Mouse (Mus musculus): ENCODE data around the gene Tinagl1.

Tinagl1 gene

DNA sequence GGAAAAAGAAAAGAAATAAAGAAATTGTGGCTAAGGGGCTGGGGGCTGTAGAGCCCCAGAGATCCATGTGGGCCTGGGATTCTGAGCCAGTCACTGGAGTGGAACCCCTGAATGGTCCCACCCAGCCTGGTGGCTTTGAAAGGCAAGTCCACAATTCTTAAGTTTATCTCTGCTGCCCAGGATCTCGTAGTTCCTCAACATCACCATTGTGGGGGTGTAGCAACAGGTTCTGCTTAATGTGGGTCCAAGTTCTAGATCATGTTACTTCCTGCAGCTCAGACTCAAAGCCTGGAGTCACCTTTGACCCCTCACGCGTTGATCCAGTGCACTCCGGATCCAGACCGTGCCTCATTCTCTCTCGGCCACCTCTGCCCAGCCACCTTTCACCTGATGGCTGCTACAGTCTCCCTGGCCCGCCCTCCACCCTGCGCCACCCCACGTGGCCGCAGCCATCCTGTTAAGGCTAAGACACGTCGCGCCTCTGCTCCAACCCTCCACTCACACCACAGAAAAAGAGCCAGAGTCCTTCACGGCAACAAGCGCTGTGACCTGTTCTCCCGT, 5.4 kb downstream of the Tinagl1 start:
- ChIA-PET POLR2A (interaction anchor here in 2 of 4 experiments (0.7 to 0.9 kb wide), 2 partner anchors 102 to 115 kb away, joined by 3 read pairs; no protein-coding TSS in a partner anchor), CTCF (interaction anchor here in 1 of 4 experiments (1.2 kb wide), 1 partner anchor 114 kb away, joined by 4 read pairs; no protein-coding TSS in a partner anchor)

- ChIA-PET POLR2A (no interaction called here), CTCF (interaction anchor here in 1 of 4 experiments (0.7 to 1.2 kb wide), 2 partner anchors 113 to 123 kb away, joined by 3 to 4 read pairs; no protein-coding TSS in a partner anchor)
Measured at GRCm38 (mm10) chr4:130168280-130169183, 6.4 kb downstream of the Tinagl1 start.

DNA sequence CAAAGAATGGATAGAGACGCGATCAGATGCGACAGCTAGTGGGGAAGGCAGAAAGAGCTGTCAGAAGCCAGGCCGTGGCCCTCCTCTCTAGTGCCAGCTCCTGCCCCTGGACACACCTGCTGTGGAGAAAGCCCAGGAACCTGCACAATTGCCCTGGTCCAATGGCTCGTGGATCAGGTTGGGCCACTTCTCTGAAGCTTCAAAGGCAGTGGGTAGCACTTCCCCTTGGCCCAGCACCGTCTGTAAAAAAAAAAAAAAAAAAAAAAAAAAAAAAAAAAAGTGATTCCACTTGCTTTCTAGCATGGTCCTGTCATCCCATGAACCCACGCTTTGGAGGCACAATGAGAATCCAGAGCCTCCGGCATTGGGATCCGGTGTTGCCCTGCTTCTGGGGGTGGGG, 7.1 kb downstream of the Tinagl1 start:
- POLR2A ChIA-PET: interaction anchor here in 2 of 4 experiments (0.6 to 2.8 kb wide), 4 partner anchors 66 to 968 kb away, joined by 3 to 8 read pairs (median 5); partner anchors contain the start of gene Pef1 (in 1 of the 2)
- CTCF ChIA-PET: interaction anchor here in 1 of 4 experiments (0.6 kb wide), 1 partner anchor 83 kb away, joined by 3 read pairs; no protein-coding TSS in a partner anchor

GRCm38 (mm10) chr4:130167321-130167720, 7.6 kb downstream of the Tinagl1 start:
- ChIA-PET CTCF (interaction anchor here in 3 of 4 experiments (0.6 to 1.5 kb wide), 5 partner anchors 8 to 1181 kb away, joined by 3 to 5 read pairs (median 3); partner anchors contain the start of gene Tinagl1 (in 1 of the 3)), POLR2A (interaction anchor here in 2 of 4 experiments (0.6 to 2.8 kb wide), 6 partner anchors 32 to 968 kb away, joined by 3 to 8 read pairs (median 4); partner anchors contain the start of gene Pef1 (in 1 of the 2))

- ChIA-PET POLR2A (interaction anchor here in 2 of 4 experiments (0.6 to 2.8 kb wide), 8 partner anchors 8 to 363 kb away, joined by 3 to 8 read pairs (median 4); partner anchors contain the start of genes Pef1 (in 1 of the 2) and Tinagl1 (in 1 of the 2)), CTCF (interaction anchor here in 3 of 4 experiments (0.6 to 1.5 kb wide), 6 partner anchors 9 to 1182 kb away, joined by 3 to 5 read pairs (median 3); partner anchors contain the start of gene Tinagl1 (in 1 of the 3))
Measured at GRCm38 (mm10) chr4:130166592-130166991, 8.3 kb downstream of the Tinagl1 start.

DNA sequence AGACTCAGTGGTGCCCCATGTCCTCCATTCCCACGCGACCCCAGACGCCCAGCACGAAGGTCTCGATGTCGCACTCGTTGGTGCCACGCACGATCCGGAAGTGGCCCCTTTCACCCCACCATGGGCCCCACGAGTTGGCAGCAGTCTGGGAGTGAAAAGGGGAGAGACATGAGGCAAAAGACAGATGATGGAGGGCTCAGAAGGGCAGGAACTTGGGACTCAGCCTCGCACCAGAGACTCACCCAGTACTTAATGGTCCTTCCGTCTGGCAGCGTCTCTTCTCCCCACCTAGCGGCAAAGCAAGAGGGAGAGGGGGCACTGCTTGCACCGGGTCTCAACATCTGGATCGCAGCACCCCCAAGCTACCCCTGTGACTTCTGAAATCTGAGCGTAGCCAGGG, 8.9 kb downstream of the Tinagl1 start:
- POLR2A ChIA-PET: interaction anchor here in 2 of 4 experiments (0.9 to 2.8 kb wide), 6 partner anchors 9 to 139 kb away, joined by 3 to 8 read pairs (median 4); partner anchors contain the start of genes Pef1 (in 2 of the 2) and Tinagl1 (in 1 of the 2)
- CTCF ChIA-PET: interaction anchor here in 2 of 4 experiments (0.6 to 1.5 kb wide), 3 partner anchors 9 to 517 kb away, joined by 3 to 5 read pairs (median 3); no protein-coding TSS in a partner anchor

DNA sequence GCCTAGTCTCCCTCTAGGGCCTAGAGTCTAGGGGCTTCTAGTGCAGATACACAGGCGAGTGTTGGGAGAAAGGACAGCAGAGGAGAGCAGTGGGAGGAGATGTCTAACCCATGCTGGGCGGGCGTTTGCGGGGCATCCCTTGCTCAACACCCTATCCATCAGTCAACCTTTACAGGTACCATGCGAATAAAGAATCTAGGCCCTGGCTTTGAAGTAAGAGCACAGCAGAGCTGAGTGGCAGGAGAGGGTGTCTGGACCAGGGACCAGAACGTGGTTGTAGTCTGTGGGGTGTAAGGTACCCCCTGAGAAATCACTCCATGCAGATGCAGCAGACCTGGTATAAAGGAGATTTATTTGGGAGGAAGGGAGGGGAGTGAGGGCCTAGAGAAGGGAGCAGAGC, 10.8 kb downstream of the Tinagl1 start:
- ChIA-PET POLR2A (interaction anchor here in 2 of 4 experiments (0.6 to 2.1 kb wide), 2 partner anchors 16 to 369 kb away, joined by 4 to 5 read pairs; no protein-coding TSS in a partner anchor), CTCF (interaction anchor here in 1 of 4 experiments (0.7 kb wide), 1 partner anchor 12 kb away, joined by 3 read pairs; no protein-coding TSS in a partner anchor)

DNA sequence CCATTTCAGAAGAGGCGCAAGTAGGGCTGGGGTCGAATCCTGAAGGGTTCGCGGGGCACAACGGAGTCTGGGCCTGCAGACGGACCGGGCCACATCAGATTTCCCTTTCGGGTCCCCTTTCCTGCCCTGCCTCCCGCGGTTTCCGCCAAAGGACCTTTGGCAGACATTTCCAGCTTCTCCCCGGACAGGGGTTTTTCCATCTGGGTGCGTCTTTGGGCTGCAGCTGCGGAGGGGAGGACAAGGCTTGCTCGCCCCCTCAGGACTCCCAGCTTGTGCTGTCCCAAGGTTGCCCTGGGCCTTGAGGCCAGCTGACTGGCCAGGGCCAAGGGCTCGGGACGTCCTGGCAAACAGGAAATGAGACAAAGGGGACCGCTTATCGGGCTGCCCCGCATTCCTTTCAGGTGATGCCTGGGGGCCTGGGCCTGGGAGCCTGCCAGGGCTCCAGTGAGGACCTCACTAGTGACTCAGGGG, 11.5 kb downstream of the Tinagl1 start:
- ChIA-PET CTCF (interaction anchor here in 3 of 4 experiments (0.5 to 1.9 kb wide), 10 partner anchors 10 to 372 kb away, joined by 3 to 5 read pairs (median 4); no protein-coding TSS in a partner anchor), POLR2A (interaction anchor here (0.7 to 2.1 kb wide), 9 partner anchors 8 to 441 kb away, joined by 3 to 13 read pairs (median 4); partner anchors contain the start of genes Pef1 (in 1 of the 4), Snrnp40 (in 1 of the 4), Tinagl1 (in 1 of the 4) and Zcchc17 (in 1 of the 4))

DNA sequence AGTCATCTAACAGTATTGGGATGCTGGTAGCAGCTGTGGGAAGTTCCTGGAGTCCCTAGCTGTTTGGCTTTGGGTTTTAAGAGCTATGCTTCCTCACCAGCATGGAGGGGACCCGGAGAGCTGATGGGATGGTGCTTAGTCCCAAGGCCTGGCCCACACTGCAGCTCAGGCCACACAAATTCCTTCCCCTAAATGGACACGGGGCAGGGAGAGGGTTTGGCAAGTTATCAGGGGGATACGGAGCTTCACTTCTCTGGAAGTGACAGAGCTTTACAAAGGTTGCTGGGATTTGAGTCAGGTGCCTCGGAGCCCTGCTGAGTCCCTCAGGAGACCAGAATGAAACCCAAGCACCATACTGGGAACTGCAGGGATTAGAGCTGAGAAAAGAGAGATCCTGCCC, 13.6 kb downstream of the Tinagl1 start:
- ChIA-PET CTCF (interaction anchor here in 3 of 4 experiments (0.5 to 1.2 kb wide), 5 partner anchors 13 to 209 kb away, joined by 3 to 5 read pairs (median 3); partner anchors contain the start of gene Tinagl1 (in 1 of the 3)), POLR2A (interaction anchor here (0.5 to 1.6 kb wide), 7 partner anchors 20 to 124 kb away, joined by 3 to 7 read pairs (median 3); partner anchors contain the start of gene Pef1 (in 1 of the 4))

DNA sequence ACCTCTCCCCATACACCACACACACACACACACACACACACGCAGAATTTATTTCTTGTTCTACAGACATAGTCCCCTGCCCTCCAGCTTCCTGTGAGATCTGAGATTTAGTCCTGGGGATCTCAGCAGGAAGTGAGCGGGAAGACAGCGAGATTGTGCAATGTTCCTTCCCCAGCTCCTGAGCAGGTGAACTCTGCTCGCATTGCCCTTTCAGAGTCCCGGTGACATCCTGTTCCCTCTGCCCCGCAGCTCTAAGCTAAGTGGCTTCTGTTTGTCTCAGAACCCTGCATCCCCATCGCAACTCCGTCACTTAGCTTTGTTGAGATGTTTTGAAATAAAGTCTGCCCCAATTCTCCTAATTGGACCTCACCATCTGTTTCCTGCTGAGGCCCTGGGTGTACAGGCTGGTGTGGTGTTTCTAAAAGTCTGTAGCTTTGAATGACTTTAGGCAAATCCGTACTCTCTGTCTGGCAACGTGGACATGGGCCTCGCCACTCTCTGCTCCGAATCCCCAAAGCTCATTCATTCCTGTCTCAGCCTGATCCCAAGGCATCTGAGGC, 18.0 kb downstream of the Tinagl1 start:
- POLR2A ChIA-PET: interaction anchor here in 2 of 4 experiments (0.8 to 1.3 kb wide), 5 partner anchors 8 to 55 kb away, joined by 3 read pairs; partner anchors contain the start of gene Pef1 (in 1 of the 2)
- CTCF ChIA-PET: interaction anchor here in 2 of 4 experiments (0.6 to 1.4 kb wide), 5 partner anchors 10 to 152 kb away, joined by 3 to 6 read pairs (median 3); no protein-coding TSS in a partner anchor

DNA sequence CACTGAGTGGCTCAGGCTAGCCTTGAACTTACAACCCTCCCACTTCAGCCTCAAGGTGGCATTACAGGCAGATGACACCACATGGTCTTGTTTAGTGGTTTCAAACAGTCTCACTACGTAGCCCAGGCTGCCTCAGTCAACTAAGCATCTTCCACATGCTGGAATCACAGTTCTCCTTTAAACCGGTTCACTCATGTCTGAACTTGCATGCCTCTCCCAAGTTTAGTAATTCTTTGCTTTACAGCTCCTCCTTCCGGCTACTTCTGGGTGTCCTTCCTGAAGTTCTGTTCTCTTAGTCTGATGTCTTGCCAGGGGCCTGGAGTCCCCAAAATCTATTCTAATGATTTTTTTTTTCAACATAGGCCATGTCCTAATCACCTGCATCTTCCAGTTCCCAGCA, 20.7 kb downstream of the Tinagl1 start:
- CTCF ChIA-PET: no interaction called here
- POLR2A ChIA-PET: interaction anchor here in 2 of 4 experiments (1.0 to 1.6 kb wide), 3 partner anchors 47 to 165 kb away, joined by 3 to 5 read pairs (median 3); partner anchors contain the start of gene Pef1 (in 1 of the 2)

GRCm38 (mm10) chr4:130148405-130148804, 26.5 kb downstream of the Tinagl1 start:
- CTCF ChIA-PET: interaction anchor here in 1 of 4 experiments (0.6 kb wide), 2 partner anchors 123 to 267 kb away, joined by 3 to 4 read pairs; no protein-coding TSS in a partner anchor
- POLR2A ChIA-PET: interaction anchor here in 2 of 4 experiments (1.0 to 1.3 kb wide), 2 partner anchors 8 to 15 kb away, joined by 3 to 5 read pairs; no protein-coding TSS in a partner anchor

DNA sequence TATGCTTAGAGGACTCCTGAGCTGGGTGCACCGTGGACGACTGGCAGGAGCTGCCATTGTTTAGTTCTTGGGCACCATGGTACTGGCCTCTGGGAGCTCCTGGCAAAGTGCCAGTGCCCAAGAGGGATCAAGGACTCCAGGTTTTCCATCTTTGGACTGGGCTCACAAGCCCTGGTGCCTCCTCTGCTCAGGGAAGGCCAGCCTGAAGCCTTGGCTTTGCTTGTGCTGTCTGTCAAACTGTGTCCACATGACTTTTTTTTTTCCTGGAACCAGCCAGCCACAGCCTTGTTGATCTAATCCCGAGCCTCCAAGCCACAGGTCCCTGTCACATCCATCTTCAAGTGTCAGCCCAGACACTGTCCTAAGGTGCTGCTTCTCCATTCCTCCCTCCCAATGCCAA, 33.1 kb downstream of the Tinagl1 start:
- ChIA-PET CTCF (interaction anchor here in 2 of 4 experiments (0.6 to 1.7 kb wide), 4 partner anchors 14 to 196 kb away, joined by 4 to 10 read pairs (median 6); no protein-coding TSS in a partner anchor), POLR2A (interaction anchor here in 3 of 4 experiments (0.6 to 1.3 kb wide), 6 partner anchors 20 to 35 kb away, joined by 3 to 5 read pairs (median 3); no protein-coding TSS in a partner anchor)

GRCm38 (mm10) chr4:130140992-130141402, 33.9 kb downstream of the Tinagl1 start:
- CTCF ChIA-PET: interaction anchor here in 1 of 4 experiments (1.7 kb wide), 1 partner anchor 48 kb away, joined by 10 read pairs; no protein-coding TSS in a partner anchor
- POLR2A ChIA-PET: interaction anchor here in 3 of 4 experiments (0.7 to 1.3 kb wide), 5 partner anchors 20 to 39 kb away, joined by 3 to 5 read pairs (median 3); partner anchors contain the start of gene Pef1 (in 1 of the 3)

DNA sequence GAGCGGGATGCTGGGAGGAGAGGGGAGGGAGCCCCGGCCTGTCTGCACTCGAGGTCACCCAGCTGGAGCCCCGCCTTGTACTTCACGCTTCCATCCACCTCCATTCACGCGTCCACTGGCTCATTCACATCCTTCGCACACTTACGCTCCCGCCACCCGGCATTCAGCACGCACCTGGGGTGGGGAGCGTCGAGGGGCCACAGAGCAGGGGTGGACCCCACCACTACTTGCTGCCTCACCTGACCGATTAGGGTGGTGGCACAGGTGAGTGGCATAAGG, 35.8 kb downstream of the Tinagl1 start, which contains the start of gene Hcrtr1:
Hcrtr1 (minus strand) TSS at position 146 of the 279 bp plus-strand sequence.
- POLR2A ChIA-PET: interaction anchor here in 3 of 4 experiments (0.6 to 1.4 kb wide), 10 partner anchors 8 to 395 kb away, joined by 3 to 4 read pairs (median 3); partner anchors contain the start of genes Gm10570 (in 1 of the 3), Pef1 (in 1 of the 3) and Tinagl1 (in 1 of the 3)
- CTCF ChIA-PET: interaction anchor here (0.6 to 1.6 kb wide), 8 partner anchors 8 to 60 kb away, joined by 3 to 7 read pairs (median 4); partner anchors contain the start of genes Pef1 (in 1 of the 4) and Tinagl1 (in 1 of the 4)

DNA sequence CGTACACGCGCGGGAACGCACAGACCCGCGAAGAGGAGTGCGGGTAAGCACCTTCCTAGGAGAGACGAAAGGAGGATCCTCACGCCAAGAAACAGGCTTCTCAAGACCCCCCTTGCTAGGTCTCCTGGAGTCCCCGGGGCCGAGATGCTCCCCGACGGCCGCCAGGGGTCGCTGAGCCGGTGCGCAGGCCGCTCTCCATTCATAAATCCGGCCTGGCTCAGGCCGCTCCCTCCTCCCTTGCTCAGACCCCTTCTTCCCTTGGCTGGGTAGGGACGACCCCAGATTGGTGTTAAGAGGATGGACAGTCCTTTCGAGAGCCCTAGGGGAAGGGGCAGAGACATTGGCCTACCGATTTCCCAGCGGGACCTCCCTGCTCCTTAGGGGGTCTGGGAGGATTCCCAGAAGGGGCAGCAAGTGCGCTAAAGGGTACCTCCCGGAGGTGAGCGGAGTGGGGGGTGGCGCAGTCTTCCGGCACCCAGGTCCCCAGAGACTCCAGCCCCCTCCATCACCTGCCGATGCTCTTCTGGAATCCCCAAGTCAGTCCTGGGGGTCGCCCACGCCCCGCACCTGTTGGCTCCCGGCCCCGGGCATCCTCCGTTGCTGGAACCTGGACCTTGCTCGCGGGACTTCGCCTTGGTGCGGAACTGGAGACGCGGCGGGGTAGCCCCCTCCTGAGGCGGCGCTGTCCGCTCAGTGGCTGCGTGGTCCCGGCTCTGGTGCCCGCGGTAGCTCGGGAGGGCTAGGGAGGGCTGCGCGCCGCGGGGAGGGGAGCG, 36.3 kb downstream of the Tinagl1 start:
- CTCF ChIA-PET: interaction anchor here (0.6 to 1.6 kb wide), 12 partner anchors 8 to 200 kb away, joined by 3 to 7 read pairs (median 4); partner anchors contain the start of gene Tinagl1 (in 2 of the 4)
- POLR2A ChIA-PET: interaction anchor here in 3 of 4 experiments (0.6 to 1.4 kb wide), 11 partner anchors 8 to 395 kb away, joined by 3 to 4 read pairs (median 3); partner anchors contain the start of genes Gm10570 (in 1 of the 3), Pef1 (in 1 of the 3) and Tinagl1 (in 1 of the 3)

All from embryonic stem cell, embryonic (primary cell).